Mouse (Mus musculus): ENCODE data around the gene Mterf1b.

DNA sequence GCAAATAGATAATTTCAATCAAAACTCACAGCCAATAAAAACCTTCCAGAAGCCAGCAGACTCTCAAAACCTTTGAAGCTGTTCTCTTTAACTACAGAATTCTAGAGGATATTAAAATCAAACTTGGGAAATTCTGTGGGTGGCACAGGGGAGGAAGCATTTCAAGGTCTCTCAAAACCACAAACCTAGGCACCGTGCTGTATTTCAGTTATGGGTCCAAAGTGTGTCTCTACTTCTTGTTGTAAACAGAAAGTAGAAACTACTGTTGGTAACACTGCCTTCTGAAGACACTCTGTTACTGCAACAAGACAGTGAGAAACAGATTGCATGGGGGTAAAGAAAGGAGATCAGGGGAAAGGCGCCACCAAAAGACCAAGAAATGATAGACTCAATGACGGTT lies 52.8 kb downstream of the Mterf1b start:
- TF ChIP-seq EP300 (IDR thresholded peaks at IDR 0.05; ENCODE audit: low read depth) (no peak), CTCF (IDR thresholded peaks at IDR 0.05; ENCODE audit: low read depth) (no peak)
